Mouse (Mus musculus): ENCODE results near the gene Arhgdia.
A peak's percentile ranks its signal among the peaks of the same experiment; 100 is the strongest.

The Arhgdia gene

DNA sequence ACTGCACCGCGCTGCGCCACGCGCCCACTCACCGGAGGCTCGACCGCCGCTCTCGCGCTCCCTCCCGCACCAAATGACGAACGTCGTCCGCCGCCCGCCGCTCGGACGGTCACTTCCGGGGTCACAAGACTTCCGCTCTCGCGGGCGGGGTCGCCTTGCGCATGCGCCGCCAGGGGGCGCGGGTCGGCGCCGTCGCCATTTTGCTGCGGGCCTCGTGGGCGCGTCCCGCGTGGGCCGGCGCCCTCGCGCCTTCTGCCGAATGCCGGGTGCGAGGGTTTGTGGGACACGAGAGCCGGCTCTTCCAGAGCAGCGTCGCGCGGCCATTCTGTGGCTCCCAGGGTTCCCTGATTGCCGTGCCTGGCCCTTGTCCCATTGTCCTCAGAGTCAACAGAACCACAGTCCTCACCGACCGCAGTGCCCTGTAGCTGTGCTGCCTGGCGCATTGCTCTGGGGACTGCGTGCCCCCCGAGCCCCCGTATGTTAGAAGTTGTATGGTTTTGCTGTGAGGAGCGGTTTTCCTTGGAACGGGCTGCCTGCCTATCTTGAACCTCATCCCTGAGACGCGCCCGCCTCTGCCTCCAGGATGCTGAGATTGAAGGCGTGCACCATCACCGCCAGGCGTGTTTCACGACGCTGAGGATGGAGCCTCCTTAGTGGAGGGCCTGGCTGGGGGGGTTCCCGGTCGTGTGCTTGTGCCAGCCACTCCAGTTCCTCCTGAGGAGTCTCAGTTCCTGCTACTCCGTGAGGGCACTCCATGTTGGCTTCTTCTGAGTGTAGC lies at the start of gene Arhgdia:
Gene Arhgdia (minus strand): TSS at position 135 of the 778 bp plus-strand sequence.
- DNase-seq (ENCODE audit: low spot score in 2 of 2): peak; percentile 78 to 89

DNA sequence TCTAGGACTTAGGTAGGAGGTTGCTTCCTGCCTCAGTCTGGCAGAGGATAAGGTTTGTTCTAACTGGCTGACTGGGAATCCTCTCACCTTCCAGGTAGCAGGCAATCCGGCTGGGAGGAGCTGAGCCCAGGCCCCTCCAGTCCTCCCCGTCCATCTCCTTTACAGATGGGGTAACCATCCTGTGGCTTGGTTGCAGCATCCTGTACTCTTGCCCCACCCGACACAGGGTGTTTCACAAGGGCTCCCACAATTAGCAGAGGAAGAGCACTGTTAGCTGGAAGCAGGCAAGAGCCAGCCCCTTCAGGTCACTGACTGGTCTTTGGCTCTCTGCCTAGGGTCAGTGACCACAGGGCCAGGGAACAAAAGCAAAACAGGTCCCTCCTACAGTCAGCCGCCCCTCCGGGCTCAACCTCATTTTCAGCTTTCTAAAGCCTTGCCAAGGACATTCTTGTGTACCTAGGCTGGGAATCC lies 49.0 kb upstream of the Arhgdia start:
- no peak for DNase-seq (ENCODE audit: low spot score in 2 of 2)

DNA sequence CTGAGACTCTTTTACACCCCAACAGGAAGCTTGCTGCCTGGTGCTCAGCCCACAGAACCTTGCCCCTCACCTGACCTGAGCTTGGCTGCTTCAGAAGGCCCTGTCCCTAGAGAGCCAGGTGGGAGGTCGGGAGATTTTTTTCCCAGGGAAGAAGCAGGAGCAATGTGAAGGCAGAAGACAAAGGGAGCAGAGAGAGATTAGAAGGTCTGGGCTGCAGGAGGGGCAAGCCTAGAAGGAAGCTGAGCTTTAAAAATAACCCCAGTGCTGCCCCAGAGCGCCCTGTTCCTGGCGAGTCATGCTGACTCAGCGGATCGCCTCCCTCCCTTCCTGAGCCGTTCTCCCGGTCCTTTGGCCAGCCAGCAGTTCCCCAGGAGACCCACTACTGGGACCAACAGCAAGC lies 48.5 kb upstream of the Arhgdia start:
- DNase-seq (ENCODE audit: low spot score in 2 of 2): no peak

DNA sequence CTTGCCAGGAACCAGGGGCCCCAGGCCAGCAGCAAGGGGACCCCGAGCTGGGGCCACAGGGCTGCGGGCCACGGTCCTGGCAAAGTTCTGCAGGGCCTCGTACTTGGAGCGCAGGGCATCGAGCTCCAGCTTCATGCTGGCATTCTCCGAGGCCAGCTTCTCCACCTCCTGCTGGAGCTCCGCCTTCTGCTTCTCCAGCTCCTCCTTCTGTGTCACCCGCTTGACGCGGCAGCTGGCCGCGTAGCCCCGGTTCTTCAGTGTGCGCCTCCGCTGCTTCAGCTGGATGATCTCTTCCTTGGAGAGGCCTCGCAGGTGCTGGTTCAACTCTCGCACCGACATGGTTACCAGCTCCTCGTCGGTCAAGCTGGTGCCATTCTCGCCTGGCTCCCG lies 47.9 kb upstream of the Arhgdia start:
- DNase-seq (ENCODE audit: low spot score in 2 of 2): peak; percentile 69 to 73

DNA sequence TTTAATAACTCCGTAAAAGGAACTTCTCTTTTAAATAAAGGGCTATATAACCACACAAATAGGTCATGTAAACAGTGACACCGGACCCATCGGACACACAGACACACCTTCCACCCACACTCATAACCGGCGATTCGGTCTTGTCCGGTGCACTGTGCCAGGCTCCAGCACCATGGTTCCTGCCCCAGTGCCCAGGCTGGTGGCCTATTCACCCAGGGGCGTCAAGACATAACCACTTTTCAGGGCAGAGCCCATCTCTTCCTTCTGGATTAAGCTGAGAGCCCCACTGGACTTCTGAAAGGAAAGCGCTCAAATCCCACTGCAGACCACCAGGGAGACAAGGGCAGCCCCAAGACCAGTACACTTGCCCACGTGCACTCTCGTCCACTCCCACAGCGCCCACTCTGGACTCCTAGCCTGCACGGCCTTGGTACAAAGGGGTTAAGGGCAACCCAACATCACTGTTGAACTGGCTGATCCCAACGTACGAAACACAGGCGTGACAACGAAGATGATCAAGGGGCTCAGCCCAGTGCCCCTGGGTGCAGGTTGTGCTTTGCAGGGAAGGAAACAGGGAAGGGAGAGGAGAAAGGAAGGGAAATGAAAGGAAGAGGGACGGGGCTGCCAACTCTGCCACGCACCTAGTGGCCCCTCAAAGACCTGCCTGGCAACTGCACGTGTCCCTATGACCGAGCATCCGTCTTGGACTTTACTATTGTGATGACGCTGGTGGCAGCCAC lies 47.3 kb upstream of the Arhgdia start:
- no peak for DNase-seq (ENCODE audit: low spot score in 2 of 2)

DNA sequence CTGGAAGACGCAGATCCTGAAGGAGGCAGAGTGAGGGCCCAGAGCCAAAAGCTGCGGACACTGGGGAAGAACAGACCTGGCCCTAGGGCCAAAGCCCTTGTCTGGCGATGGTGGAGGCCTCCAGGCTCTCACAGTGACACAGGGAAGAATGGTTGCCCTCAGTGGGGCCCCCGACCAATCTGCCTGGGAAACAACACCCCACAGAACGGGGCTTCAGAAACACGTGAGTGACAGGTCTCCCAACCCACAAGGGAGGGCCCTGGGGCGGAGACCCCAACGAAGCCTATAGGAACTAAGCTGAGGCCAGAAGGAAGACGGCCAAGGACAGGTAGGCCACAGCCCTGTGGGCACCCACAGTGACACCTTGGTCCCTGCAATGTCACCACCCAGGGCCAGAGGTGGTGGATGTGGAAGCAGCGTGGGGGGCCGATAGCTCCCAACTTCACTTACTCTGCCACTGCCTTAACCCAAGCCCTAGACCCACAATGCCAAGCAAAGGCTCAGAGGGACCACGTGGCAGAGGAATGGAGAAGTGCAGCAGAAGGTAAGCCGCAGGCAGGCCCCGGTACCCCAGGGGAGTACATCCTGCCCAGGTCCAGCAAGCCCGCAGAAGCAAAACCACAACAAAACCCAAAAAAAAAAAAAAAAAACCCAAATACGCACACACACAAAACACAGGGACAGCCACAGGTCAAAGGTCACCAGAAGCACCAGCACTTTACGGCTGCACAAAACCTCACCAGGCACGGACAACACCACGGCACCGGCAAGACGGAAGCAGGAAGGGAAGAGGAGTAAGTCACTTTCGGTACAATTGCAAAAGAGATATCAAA lies 46.3 kb upstream of the Arhgdia start:
- peak; percentile 62 to 66 for DNase-seq (ENCODE audit: low spot score in 2 of 2)

DNA sequence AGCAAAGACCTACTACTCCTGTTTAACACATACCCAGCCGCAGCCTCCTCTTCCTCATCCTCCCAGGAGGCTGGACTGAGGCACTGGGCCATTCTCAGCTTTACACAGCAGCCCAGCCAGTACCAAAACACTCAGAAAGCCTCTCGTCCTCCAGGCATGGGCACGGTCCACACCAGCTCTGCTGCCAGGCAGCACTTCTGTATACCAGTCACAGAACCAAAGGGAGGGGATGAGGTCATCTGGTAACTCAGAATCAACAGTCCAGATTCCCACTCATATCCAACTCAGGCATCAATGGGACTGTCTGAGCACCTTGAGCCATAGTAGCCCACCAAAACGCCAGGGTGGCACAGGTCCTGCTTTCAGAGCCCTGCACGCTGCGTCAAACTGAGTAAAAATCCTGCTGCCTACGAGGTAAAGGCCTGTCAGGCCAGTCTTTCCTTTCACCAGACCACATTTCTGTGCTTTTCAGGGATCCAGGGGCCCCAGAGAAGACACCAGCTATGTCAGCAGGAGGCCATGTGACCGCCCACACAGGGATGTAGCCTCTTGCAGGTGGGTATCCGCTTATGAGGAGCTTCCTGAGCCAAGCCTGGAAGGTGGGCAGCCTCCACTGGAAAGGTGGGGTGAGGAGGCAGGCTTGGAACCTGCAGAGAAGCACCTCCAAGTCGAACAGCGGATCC lies 45.5 kb upstream of the Arhgdia start:
- no peak for DNase-seq (ENCODE audit: low spot score in 2 of 2)

DNA sequence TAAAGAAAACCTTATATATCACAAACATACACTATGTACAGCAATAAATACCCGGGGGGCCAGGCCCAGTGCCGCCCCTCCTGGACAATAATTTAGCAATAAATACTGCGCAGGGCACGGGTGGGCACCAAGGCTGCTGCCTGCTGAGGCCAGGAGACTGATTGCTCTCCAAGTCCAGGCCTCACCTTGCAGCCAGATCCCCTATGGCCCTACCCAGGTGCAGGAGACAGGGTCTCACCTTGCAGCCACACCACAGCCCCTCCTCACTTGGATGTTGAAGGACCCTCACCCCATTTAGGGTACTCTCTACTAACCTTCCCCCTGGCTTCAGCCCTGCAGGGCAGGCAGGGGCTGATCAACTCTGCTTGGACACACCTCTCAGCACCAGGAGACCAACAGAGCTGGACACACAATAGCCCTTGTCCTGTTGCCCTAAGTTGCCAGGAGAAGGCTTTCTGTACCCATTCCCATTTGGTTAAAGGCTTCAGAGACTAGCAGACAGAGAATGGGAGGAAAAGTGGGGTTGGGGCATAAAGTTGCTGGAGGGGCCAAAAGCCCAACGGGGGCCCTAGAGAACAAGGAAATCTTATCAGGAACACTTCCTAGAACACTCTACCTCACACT lies 43.8 kb upstream of the Arhgdia start, which contains the start of gene Sirt7:
Gene Sirt7 (minus strand): TSS at position 89 of the 624 bp plus-strand sequence.
- DNase-seq (ENCODE audit: low spot score in 2 of 2): no peak

DNA sequence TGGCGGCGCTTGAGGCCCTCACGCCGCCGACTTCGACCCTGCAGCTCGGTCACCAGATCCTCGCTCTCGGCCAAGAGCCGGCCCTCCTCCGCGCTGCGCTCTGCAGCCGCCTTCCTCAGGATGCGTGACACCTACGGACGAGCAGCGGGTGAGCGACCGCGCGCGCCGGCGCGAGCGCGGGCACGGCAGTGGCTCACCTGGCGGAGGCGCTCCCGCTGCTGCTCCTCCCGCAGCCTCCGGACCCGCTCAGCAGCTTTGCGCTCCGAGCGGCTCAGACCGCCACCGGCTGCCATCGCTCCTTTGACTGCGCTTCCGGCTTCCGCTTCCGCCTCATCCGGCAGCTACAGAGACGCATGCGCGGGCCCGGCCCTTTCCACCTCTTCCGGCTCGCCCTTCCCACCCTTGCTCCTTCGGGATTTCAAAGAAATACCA lies 43.3 kb upstream of the Arhgdia start:
- peak; percentile 79 to 88 for DNase-seq (ENCODE audit: low spot score in 2 of 2)

DNA sequence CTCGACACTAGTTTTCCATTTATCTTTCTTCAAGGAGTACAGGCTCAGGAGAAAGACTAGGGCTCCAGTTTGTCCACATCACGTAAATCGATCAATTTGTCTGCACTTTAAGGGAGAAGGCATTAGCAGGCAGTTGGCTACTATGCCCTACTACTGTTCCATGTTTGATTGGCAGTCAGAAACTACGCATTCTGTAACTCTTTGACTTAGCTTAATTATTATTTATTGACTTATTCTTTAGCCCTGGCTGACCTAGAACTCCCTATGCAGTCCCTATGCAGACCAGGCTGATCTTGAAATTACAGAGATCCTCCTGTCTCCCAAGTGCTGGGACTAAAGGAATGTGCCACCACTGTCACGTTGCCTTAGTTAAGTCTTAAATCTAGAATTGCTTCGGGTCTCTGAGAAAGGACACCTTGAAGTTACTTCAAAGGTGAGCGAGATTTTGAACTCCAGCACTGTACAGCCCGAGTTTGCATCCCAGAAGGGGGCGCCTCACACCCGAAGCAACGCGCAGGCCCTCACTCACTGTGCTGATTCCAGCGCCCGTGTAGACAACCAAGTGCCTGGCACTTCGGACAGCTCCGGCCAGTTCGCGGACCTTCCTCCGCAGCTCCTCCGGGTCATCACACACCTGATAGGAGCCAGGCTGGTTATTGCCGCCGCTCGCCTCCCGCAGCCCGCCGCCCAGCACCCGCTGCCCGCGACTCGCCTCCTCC lies 42.7 kb upstream of the Arhgdia start:
- peak; percentile 74 to 82 for DNase-seq (ENCODE audit: low spot score in 2 of 2)

DNA sequence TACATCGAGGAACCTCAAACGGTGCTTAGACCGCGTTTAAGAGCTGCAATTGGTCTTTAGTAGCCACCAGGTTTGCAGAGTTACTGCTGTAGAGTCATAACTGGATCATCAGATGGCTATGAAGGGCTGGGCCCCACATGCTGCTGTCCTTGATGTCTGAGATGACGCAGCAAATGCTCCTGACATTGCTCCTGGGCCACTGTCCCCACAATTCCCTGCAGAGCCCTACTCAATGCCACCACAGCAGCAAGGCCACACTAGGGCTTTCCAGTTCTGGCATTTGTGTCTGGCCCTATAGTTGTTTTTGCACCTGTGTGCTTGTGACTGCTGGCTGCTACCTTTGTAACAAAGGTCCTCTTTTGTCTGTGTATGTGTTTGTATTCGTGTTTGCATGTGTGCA lies 41.4 kb upstream of the Arhgdia start:
- no peak for DNase-seq (ENCODE audit: low spot score in 2 of 2)

DNA sequence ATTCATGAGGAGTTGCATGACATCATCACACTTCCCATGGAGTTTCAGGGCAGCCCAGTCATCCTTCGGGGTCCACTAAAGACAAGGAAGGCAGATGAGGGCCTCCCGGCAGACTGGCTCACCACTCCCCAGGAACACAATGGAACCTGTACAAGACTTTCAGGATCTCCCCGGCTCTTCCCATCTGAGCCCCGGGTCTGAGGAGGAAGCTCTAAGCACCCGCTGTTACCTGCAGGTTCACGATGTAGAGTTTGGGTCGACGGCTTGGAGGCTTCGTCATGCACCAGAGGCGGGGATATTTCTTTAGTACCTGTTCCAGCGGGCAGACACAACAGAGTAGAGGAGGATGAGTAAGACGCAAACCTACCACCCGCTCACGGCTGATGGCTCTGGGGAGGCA lies 38.8 kb upstream of the Arhgdia start:
- no peak for DNase-seq (ENCODE audit: low spot score in 2 of 2)

DNA sequence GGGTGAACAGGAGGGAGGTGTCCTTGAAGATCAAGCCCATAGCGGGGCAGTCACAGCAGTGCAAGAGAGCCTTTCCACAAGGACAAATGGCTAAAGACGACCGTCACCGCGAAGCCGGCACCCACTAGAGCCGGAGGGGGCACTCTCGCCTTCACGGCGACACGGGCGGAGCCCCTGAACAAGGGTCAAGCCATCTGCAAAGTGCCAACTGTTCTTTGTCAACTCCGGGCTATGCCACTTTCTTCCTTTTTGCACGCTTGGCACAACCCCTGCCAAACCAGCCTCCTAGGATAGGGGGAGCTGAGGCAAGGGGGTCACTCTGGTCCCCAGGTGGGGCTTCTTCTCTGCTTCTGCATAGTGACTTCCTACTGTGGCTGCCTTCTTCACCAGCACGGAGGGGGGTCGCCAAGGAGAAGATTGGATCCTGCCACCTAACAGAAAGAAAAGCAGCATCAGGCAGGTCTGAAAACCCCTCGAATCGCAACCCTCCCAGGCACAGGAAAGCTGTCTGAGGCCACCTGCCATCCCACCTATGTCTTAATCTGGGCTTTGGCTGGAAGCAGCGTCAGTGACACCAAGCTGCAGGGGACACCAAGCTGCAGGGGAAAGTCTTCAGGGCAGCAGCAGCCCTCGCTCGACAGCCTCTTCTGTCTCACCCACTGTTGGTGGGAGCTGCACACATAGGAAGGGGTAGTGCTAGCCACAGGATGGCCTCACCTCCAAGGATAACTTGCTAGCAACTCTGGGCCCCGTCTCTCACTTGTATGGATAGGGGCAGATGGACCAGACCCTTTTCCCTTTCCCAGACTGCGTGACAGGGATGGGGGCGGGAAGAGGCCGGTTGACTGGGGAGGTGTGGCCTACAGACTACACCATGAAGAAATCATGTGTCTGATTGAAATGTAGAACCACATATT lies 37.5 kb upstream of the Arhgdia start:
- no peak for DNase-seq (ENCODE audit: low spot score in 2 of 2)

DNA sequence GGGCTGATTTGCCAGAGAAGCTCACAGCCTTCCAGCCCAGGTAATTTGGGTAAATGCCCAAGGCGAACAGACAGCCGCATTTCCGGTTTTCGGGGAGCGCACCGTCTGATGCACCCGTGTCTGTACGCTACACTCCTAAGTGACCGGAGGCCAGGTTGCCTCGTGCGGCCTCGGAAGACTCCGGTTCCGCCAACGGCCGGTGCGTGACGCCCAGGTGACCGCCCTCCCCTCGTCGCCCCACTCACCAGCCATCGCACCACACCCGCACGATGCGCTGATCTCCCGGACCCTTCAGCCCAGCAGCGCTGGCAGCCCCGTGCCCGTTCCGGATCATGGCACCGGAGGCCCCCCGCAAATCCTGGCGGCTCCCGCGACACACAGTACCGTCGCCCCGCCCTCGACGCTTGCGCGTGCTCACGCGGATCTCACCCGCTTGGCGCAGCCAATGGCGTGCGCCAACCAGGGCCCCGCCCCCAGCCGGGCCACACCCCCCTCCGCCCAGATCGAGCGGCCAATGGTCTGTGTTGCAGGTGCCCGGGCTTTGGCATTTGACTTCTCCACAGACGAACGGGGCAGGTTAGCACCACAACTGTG lies 36.2 kb upstream of the Arhgdia start, which contains the start of gene Pcyt2:
Gene Pcyt2 (minus strand): TSS at position 418 of the 594 bp plus-strand sequence.
- DNase-seq (ENCODE audit: low spot score in 2 of 2): peak; percentile 89 to 92

DNA sequence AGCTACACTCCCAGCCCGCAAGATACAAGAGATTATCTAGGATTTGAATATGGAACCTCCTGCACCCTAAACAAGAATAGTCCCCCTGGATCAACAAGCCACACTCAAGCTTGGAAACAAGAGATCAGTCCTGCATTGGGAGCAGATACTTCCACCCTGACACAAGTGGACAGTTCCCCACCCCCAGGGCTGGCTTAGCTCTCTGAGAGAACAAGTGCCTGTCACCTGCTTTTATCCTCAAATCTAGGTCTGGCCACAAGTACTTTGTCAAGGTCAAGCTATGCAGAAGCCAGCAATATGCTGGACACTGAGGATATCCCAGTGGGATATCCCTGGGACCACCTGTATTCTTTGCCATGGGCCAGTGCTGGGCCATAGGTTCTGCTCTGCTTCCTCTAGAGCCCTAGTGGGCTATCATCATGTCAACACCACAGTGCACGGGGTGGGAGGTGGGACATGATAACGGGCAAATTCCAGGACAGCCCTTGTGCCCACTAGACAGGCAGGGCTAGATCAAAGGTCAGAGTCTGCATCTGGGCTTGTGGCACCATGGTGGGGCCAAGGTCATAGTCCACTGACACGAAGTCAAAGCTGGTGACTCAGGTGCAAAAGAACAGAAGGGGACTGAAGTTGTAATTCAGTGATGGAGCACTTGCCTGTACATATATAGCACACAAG lies 35.3 kb upstream of the Arhgdia start:
- no peak for DNase-seq (ENCODE audit: low spot score in 2 of 2)

DNA sequence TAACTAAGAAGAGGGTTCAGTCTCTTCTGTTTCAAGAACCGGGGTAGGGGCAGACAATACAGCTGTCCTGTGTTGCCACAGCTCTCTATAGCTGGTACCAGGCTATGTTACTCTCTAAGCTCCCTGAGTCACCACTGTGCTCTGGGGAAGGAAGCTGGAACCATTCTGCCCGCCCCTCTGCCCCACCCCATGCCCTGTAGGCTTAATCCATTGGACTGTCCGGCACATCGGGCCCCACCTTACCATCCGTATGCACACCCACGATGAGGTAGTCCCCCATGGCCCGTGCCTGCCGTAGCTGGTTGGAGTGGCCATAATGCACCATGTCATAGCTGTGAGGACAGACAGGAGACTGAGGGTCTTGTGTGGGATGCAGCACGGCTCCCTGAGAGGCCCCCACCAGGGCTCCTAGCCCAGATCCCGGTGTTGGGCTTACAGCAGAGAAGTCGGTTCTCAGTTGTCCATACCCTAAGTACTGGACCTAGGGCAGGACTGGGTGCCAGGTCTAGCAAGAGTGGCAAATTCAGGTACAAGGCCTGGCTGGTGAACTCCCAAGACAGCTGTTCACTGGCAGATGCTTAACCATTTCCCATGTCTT lies 34.3 kb upstream of the Arhgdia start:
- DNase-seq (ENCODE audit: low spot score in 2 of 2): no peak

DNA sequence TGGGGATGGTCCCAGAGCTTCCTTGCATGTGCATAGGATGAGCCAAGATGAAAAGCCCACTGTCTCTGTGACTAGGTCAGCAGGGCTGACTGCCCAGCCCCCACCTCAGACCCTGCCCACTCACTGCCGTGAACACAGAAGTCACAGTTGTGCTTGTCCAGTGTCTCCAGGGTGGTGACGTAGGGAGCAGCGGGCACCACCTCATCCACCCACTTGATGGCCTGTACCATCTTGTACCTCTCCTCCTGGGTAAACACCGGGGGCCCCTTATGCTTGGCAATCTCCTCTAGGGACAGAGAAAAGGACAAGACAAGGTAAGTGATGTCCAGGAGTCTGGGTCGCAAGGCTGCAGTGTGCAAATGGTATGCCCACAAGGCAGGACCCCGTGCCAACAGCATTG lies 33.7 kb upstream of the Arhgdia start:
- no peak for DNase-seq (ENCODE audit: low spot score in 2 of 2)

DNA sequence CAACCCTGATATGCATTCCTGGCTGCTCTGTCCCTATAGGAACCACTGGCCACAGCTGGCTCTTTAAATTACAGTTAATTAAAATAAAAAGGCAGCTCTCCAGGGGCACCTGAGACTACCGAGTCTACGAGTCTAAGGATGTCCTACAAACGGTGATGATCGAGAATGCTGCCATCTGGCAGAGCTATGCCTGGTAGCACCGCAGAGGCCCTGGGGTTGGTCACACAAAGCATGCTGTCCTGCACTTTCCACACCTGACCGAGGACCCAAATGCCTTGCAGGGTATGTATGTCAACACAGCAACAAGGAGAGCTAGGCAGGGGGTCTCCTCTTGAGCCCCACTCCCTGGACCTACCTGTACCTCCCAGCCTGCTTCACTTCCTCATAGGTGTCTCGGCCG lies 32.6 kb upstream of the Arhgdia start:
- DNase-seq (ENCODE audit: low spot score in 2 of 2): no peak
